Mouse (Mus musculus) hindbrain, embryonic 13.5 days (tissue): ENCODE data around the gene Nop14. TPM values are rescaled to one million over a fixed set of nuclear protein-coding genes. Genes with fewer than 3 reads are reported as not detected.

Experiments used
- ATAC-seq: fragments of 200-750 bp; cut with Nextera tagmentation; 2 replicates; pipeline ENCODE4 v1.8.0; 2017; ENCODE audit warnings: moderate TSS enrichment; ENCODE audit not compliant: low FRiP score
- H3K27ac ChIP-seq: fragments of 300-500 bp; sonication (generic); 2 replicates; pipeline ENCODE4 v1.5.1; 2015; ENCODE audit warnings: inconsistent platforms, mild to moderate bottlenecking, moderate library complexity
- H3K27me3 ChIP-seq: fragments of 300-500 bp; sonication (generic); 2 replicates; pipeline ENCODE4 v1.6.1; 2015; ENCODE audit warnings: mild to moderate bottlenecking, inconsistent platforms
- H3K36me3 ChIP-seq: fragments of 300-500 bp; sonication (generic); 2 replicates; pipeline ENCODE4 v1.6.1; 2015; ENCODE audit warnings: mild to moderate bottlenecking, inconsistent platforms
- H3K4me1 ChIP-seq: fragments of 300-500 bp; sonication (generic); replicated peaks from 2 replicates; pipeline ENCODE4 v1.6.1; 2015; ENCODE audit warnings: inconsistent platforms
- H3K4me2 ChIP-seq: fragments of 300-500 bp; sonication (generic); 2 replicates; pipeline ENCODE4 v1.6.1; 2015; ENCODE audit warnings: inconsistent platforms, mild to moderate bottlenecking, moderate library complexity
- H3K4me3 ChIP-seq: fragments of 300-500 bp; sonication (generic); 2 replicates; pipeline ENCODE4 v1.5.1; 2015; ENCODE audit warnings: mild to moderate bottlenecking, inconsistent platforms
- H3K9ac ChIP-seq: fragments of 300-500 bp; sonication (generic); 2 replicates; pipeline ENCODE4 v1.6.1; 2015; ENCODE audit warnings: mild to moderate bottlenecking, inconsistent platforms
- H3K9me3 ChIP-seq: fragments of 300-500 bp; sonication (generic); 2 replicates; pipeline ENCODE4 v1.6.1; 2016; ENCODE audit warnings: inconsistent platforms
- WGBS: fragments of 180-500 bp; shearing (Covaris S2); methylation state at CpG from one replicate; pipeline ENCODE4 v1.1.7; 2015; 5-methylcytosine and 5-hydroxymethylcytosine counted together
- polyA plus RNA-seq: library from polyadenylated mRNA; unstranded; fragments of >200 nt; fragmentation: Nextera tagmentation; extraction: Ambion mirVana; gene quantifications from 2 replicates; pipeline ENCODE4 v1.2.1, GENCODE M21; 2015

Gene Nop14
- polyA plus RNA-seq, 1 experiment from 2014 or later: 21.5 TPM

GRCm38 (mm10) chr5:34652961-34653360 lies 7.0 kb downstream of the Nop14 start:
- Histone ChIP-seq H3K4me2 (no peak overlapping the region), H3K27me3 (no peaks in the 10 kb centered on the region), H3K36me3 (peaks cover 87% of the 10 kb centered on the region), H3K9me3 (no peaks in the 10 kb centered on the region), H3K4me1 (no peaks in the 10 kb centered on the region), H3K4me3 (no peak overlapping the region), H3K27ac (no peak overlapping the region), H3K9ac (no peak overlapping the region)
- WGBS: 93% methylated on average over 5 of the region's 5 CpGs
- ATAC-seq: no peak

GRCm38 (mm10) chr5:34647581-34647980 lies 12.4 kb downstream of the Nop14 start:
- no peak for ATAC-seq
- H3K36me3 ChIP-seq: peaks cover 99% of the 10 kb centered on the region
- H3K9me3 ChIP-seq: no peaks in the 10 kb centered on the region
- no peaks in the 10 kb centered on the region for H3K4me1 ChIP-seq
- H3K4me3 ChIP-seq: no peak overlapping the region
- no peaks in the 10 kb centered on the region for H3K27me3 ChIP-seq
- no peak overlapping the region for H3K4me2 ChIP-seq
- H3K9ac ChIP-seq: no peak overlapping the region
- no peak overlapping the region for H3K27ac ChIP-seq
- whole genome bisulfite sequencing: 52% methylated on average over 4 of the region's 4 CpGs

- 75% methylated on average over 5 of the region's 5 CpGs for WGBS
- no peak for ATAC-seq
- H3K4me2 ChIP-seq: no peak overlapping the region
- no peak overlapping the region for H3K27ac ChIP-seq
- no peak overlapping the region for H3K4me3 ChIP-seq
- H3K27me3 ChIP-seq: no peaks in the 10 kb centered on the region
- no peaks in the 10 kb centered on the region for H3K4me1 ChIP-seq
- no peak overlapping the region for H3K9ac ChIP-seq
- H3K9me3 ChIP-seq: no peaks in the 10 kb centered on the region
- H3K36me3 ChIP-seq: peaks cover 93% of the 10 kb centered on the region
Observed at GRCm38 (mm10) chr5:34642932-34643331, 17.0 kb downstream of the Nop14 start.

- no peak for ATAC-seq
- 0 out of 2 replicates have a peak overlapping the region, but pooled peaks have one; percentile 29 for H3K9ac ChIP-seq
- H3K4me1 ChIP-seq: peaks cover 8% of the 10 kb centered on the region
- H3K4me3 ChIP-seq: no peak overlapping the region
- no peaks in the 10 kb centered on the region for H3K9me3 ChIP-seq
- H3K27ac ChIP-seq: no peak overlapping the region
- 95% methylated on average over 3 of the region's 3 CpGs for WGBS
- H3K27me3 ChIP-seq: no peaks in the 10 kb centered on the region
- no peak overlapping the region for H3K4me2 ChIP-seq
- peaks cover 88% of the 10 kb centered on the region for H3K36me3 ChIP-seq
Observed at GRCm38 (mm10) chr5:34641991-34642390, 18.0 kb downstream of the Nop14 start.

- Histone ChIP-seq H3K4me2 (peak overlapping the region; percentile 88), H3K9me3 (no peaks in the 10 kb centered on the region), H3K9ac (peak overlapping the region; percentile 80; the same call in 1 of the 2 replicates), H3K36me3 (peaks cover 74% of the 10 kb centered on the region), H3K4me3 (no peak overlapping the region), H3K4me1 (peaks cover 32% of the 10 kb centered on the region), H3K27me3 (no peaks in the 10 kb centered on the region), H3K27ac (no peak overlapping the region)
- no peak for ATAC-seq
- 84% methylated on average over 7 of the region's 7 CpGs for WGBS
Observed at GRCm38 (mm10) chr5:34637591-34638156, 22.3 kb downstream of the Nop14 start.

GRCm38 (mm10) chr5:34636481-34637287 lies 23.3 kb downstream of the Nop14 start, which contains the start of gene Mfsd10:
Mfsd10 (minus strand) TSS chr5:34637212.
- Histone ChIP-seq H3K27me3 (no peaks in the 10 kb centered on the region), H3K4me3 (peak within 1 kb of the TSS; percentile 55), H3K4me2 (peak within 1 kb of the TSS; percentile 88), H3K9ac (peak within 1 kb of the TSS; percentile 80), H3K36me3 (peaks cover 80% of the 10 kb centered on the region), H3K4me1 (peaks cover 32% of the 10 kb centered on the region), H3K27ac (peak within 1 kb of the TSS; percentile 88), H3K9me3 (no peaks in the 10 kb centered on the region)
- ATAC-seq: peak; percentile 92
- under 1% methylated on average over 48 of the region's 48 CpGs for WGBS

GRCm38 (mm10) chr5:34635665-34636192 lies 24.2 kb downstream of the Nop14 start:
- Histone ChIP-seq H3K4me3 (peak overlapping the region; percentile 55), H3K9ac (peak overlapping the region; percentile 80), H3K9me3 (no peaks in the 10 kb centered on the region), H3K27ac (no peak overlapping the region), H3K36me3 (peaks cover 80% of the 10 kb centered on the region), H3K4me2 (peak overlapping the region; percentile 88), H3K27me3 (no peaks in the 10 kb centered on the region), H3K4me1 (peaks cover 32% of the 10 kb centered on the region)
- 69% methylated on average over 10 of the region's 10 CpGs for WGBS
- no peak for ATAC-seq

- WGBS: 92% methylated on average over 13 of the region's 13 CpGs
- Histone ChIP-seq H3K4me3 (0 out of 2 replicates have a peak overlapping the region, but pooled peaks have one; percentile 55), H3K9me3 (no peaks in the 10 kb centered on the region), H3K36me3 (peaks cover 80% of the 10 kb centered on the region), H3K9ac (peak overlapping the region; percentile 80; the same call in 1 of the 2 replicates), H3K27ac (0 out of 2 replicates have a peak overlapping the region, but pooled peaks have one; percentile 1), H3K4me2 (peak overlapping the region; percentile 88; the same call in 1 of the 2 replicates), H3K4me1 (peaks cover 32% of the 10 kb centered on the region), H3K27me3 (no peaks in the 10 kb centered on the region)
- no peak for ATAC-seq
Observed at GRCm38 (mm10) chr5:34634746-34635400, 25.1 kb downstream of the Nop14 start.

GRCm38 (mm10) chr5:34633641-34634040 lies 26.3 kb downstream of the Nop14 start:
- no peak for ATAC-seq
- WGBS: 73% methylated on average over 4 of the region's 4 CpGs
- no peak overlapping the region for H3K27ac ChIP-seq
- H3K9me3 ChIP-seq: no peaks in the 10 kb centered on the region
- H3K4me2 ChIP-seq: no peak overlapping the region
- H3K36me3 ChIP-seq: peaks cover 80% of the 10 kb centered on the region
- H3K4me3 ChIP-seq: no peak overlapping the region
- no peaks in the 10 kb centered on the region for H3K27me3 ChIP-seq
- no peak overlapping the region for H3K9ac ChIP-seq
- H3K4me1 ChIP-seq: peaks cover 32% of the 10 kb centered on the region

- no peak overlapping the region for H3K4me2 ChIP-seq
- WGBS: 90% methylated on average over 2 of the region's 2 CpGs
- peaks cover 80% of the 10 kb centered on the region for H3K36me3 ChIP-seq
Observed at GRCm38 (mm10) chr5:34632996-34633395, 27.0 kb downstream of the Nop14 start.

GRCm38 (mm10) chr5:34609966-34610365 lies 50.0 kb downstream of the Nop14 start:
- 94% methylated on average over 4 of the region's 4 CpGs for WGBS
- no peak overlapping the region for H3K9ac ChIP-seq
- H3K4me2 ChIP-seq: no peak overlapping the region
- no peak overlapping the region for H3K27ac ChIP-seq
- H3K4me1 ChIP-seq: no peaks in the 10 kb centered on the region
- no peak overlapping the region for H3K4me3 ChIP-seq
- no peak for ATAC-seq
- H3K27me3 ChIP-seq: no peaks in the 10 kb centered on the region
- H3K9me3 ChIP-seq: no peaks in the 10 kb centered on the region
- H3K36me3 ChIP-seq: peaks cover 83% of the 10 kb centered on the region

More at GRCm38 (mm10) chr5:34632996-34633395, 27.0 kb downstream of the Nop14 start:
- H3K27me3 ChIP-seq: no peaks in the 10 kb centered on the region
- no peaks in the 10 kb centered on the region for H3K9me3 ChIP-seq
- H3K4me3 ChIP-seq: no peak overlapping the region
- ATAC-seq: no peak
- peaks cover 32% of the 10 kb centered on the region for H3K4me1 ChIP-seq
- no peak overlapping the region for H3K27ac ChIP-seq
- no peak overlapping the region for H3K9ac ChIP-seq

- 81% methylated on average over 3 of the region's 3 CpGs for WGBS
- H3K36me3 ChIP-seq: peaks cover 75% of the 10 kb centered on the region
Observed at GRCm38 (mm10) chr5:34608226-34608625, 51.7 kb downstream of the Nop14 start.

More at GRCm38 (mm10) chr5:34608226-34608625, 51.7 kb downstream of the Nop14 start:
- Histone ChIP-seq H3K9ac (no peak overlapping the region), H3K27me3 (no peaks in the 10 kb centered on the region), H3K9me3 (no peaks in the 10 kb centered on the region), H3K4me2 (no peak overlapping the region), H3K4me3 (no peak overlapping the region), H3K27ac (no peak overlapping the region), H3K4me1 (no peaks in the 10 kb centered on the region)
- no peak for ATAC-seq
